Comparison of ENCODE assay signal across 8 mouse cellular contexts in genomic region chr17:87671890-87672660, GRCm38 (mm10). TPM values are rescaled to one million over a fixed set of nuclear protein-coding genes. Genes with fewer than 3 reads are reported as not detected.
A peak's percentile ranks its signal among the peaks of the same experiment; 100 is the strongest.
DNase-seq lines count a peak whose midpoint lies in the region; ATAC-seq lines count a peak whose summit lies in the region.

Msh2 (plus strand) TSS chr17:87672330.

- under 1% methylated on average over 44 of the region's 44 CpGs for whole genome bisulfite sequencing in hindbrain, embryonic 11.5 days

- peak within 1 kb of the TSS; percentile 62; the same call in 1 of the 2 replicates for H3K27ac ChIP-seq in hindbrain, embryonic 11.5 days (ENCODE audit: low read depth, low read length)

- H3K9me3 ChIP-seq in hindbrain, embryonic 11.5 days (ENCODE audit: control insufficient read depth, low read length), result no peaks in the 10 kb centered on the region

- peak; percentile 98 for DNase-seq in Muller cell, postnatal 12 days (ENCODE audit: inconsistent ontology term)
- DNase-seq in cerebellum, adult 9-11 months, result peak; percentile 98
- DNase-seq in frontal cortex, adult 2 months (ENCODE audit: extremely low spot score in 1 of 2, low spot score in 1 of 2), result peak; percentile 95 to 98
- DNase-seq in hindbrain, embryonic 11.5 days (ENCODE audit: low spot score), result peak; percentile 99
- peak; percentile 96 to 98 for DNase-seq in layer of hippocampus, postnatal 10 days (ENCODE audit: low spot score in 2 of 2)
- DNase-seq in lung, postnatal 10 days, result peak; percentile 99
- peak; percentile 97 for DNase-seq in ovary, postnatal 36 days (ENCODE audit: low spot score)
- peak; percentile 99 for DNase-seq in thymus, postnatal 25 days

- H3K4me3 ChIP-seq in hindbrain, embryonic 11.5 days (ENCODE audit: low read depth, low read length), result peak within 1 kb of the TSS; percentile 90

- H3K27me3 ChIP-seq in hindbrain, embryonic 11.5 days (ENCODE audit: control insufficient read depth, insufficient read depth, low read length), result no peaks in the 10 kb centered on the region

- H3K36me3 ChIP-seq in hindbrain, embryonic 11.5 days (ENCODE audit: control insufficient read depth, insufficient read depth, low read length), result no peaks in the 10 kb centered on the region

- H3K4me2 ChIP-seq in hindbrain, embryonic 11.5 days (replicated peaks; ENCODE audit: low read depth, low read length), result peak within 1 kb of the TSS; percentile 88

- ATAC-seq in hindbrain, embryonic 11.5 days (ENCODE audit: low FRiP score), result peak; percentile 99

- H3K9ac ChIP-seq in hindbrain, embryonic 11.5 days (ENCODE audit: low read depth, low read length), result peak within 1 kb of the TSS; percentile 88

- no peaks in the 10 kb centered on the region for H3K4me1 ChIP-seq in hindbrain, embryonic 11.5 days (replicated peaks; ENCODE audit: control insufficient read depth, insufficient read depth, low read length)

RNA-seq across cellular contexts. Expression of gene Msh2, which starts in this region (rescaled TPM):
- polyA plus RNA-seq in frontal cortex, adult 2 months (2012; rRNA removed), result 19.4 and 20.3 TPM in 2 replicates
- 76.8 and 84.1 TPM in 2 replicates for polyA plus RNA-seq in hindbrain, embryonic 11.5 days (2014; fragmentation: Nextera tagmentation; extraction: Ambion mirVana)
- total RNA-seq in layer of hippocampus, postnatal 10 days (2021), result 10 to 100 TPM; 29.9 to 30.9 TPM

Comparison
In these comparisons a context has a peak if more than half of its experiments do, and no peak if none do; other contexts are left out.
1. Peak in every context shown above with its lines: DNase-seq, ATAC-seq, H3K4me3 ChIP-seq and H3K27ac ChIP-seq.